Mouse (Mus musculus): ENCODE measurements around the gene Fmo5. TPM values are rescaled to one million over a fixed set of nuclear protein-coding genes. Genes with fewer than 3 reads are reported as not detected.

Gene Fmo5
- 0.66 and 1.0 TPM in 2 replicates for polyA plus RNA-seq (2015; fragmentation: Nextera tagmentation; extraction: Ambion mirVana)

- Histone ChIP-seq H3K4me1 (0 out of 2 replicates have a peak, but pooled peaks cover 6% of the 10 kb centered on the region), H3K9me3 (no peaks in the 10 kb centered on the region), H3K4me2 (replicated peaks) (peak within 1 kb of the TSS; percentile 38), H3K9ac (replicated peaks) (0 out of 2 replicates have a peak within 1 kb of the TSS, but pooled peaks have one; percentile 2), H3K27me3 (no peaks in the 10 kb centered on the region), H3K36me3 (no peaks in the 10 kb centered on the region), H3K27ac (replicated peaks) (no peak within 1 kb of the TSS), H3K4me3 (peak within 1 kb of the TSS; percentile 28)
- peak; percentile 81; the same call in 1 of the 2 replicates for ATAC-seq (replicated peaks)
- WGBS, result 7% methylated on average over 18 of the region's 18 CpGs
These were observed at the start of gene Fmo5 for GRCm38 (mm10) chr3:97628391-97629001. Gene Fmo5, plus strand, starts transcription at chr3:97628804.

DNA sequence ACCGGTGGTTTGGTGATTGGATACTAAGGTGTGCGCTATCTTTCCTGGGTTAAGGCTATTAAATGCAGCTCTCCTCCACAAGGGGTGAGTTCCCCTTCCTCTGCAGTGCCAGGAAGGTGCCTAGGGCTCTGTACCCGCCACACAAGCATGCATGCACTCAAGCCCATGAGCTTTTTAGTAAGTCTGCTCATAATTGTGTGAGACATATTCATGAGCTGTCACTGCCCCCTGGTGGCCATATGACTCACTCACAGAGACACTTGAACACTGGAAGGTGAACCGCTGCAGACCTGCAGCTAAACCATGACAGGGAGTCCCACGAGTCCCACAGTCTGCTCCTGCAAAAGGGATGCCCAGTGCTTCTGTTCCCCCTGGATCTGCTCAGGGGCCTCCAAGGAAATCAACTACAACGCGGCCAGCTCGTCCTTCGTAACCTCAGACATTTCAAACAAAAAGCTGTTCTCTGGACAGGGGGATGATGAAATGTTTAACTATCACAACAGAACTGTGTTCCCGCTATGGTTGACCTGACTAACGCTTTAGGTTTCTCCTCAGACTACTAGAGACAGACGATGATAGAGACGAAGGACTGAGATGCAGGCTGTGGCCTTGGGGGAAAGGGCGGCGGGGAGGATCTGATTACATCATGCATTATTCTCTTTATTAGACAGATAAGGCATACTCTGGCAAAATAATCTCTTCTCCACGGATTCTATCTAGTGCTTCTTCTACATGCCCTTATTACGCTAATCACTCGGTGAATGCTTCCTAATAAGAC, 43.0 kb upstream of the Fmo5 start:
- Histone ChIP-seq H3K4me2 (replicated peaks) (no peak overlapping the region), H3K9me3 (no peaks in the 10 kb centered on the region), H3K36me3 (no peaks in the 10 kb centered on the region), H3K27ac (replicated peaks) (no peak overlapping the region), H3K4me1 (no peaks in the 10 kb centered on the region), H3K9ac (replicated peaks) (no peak overlapping the region), H3K27me3 (no peaks in the 10 kb centered on the region), H3K4me3 (no peak overlapping the region)
- ATAC-seq (replicated peaks), result peak; percentile 93
- 69% methylated on average over 18 of the region's 18 CpGs for WGBS

GRCm38 (mm10) chr3:97587656-97588055, 40.9 kb upstream of the Fmo5 start:
- Histone ChIP-seq H3K27me3 (no peaks in the 10 kb centered on the region), H3K4me2 (replicated peaks) (no peak overlapping the region), H3K9ac (replicated peaks) (no peak overlapping the region), H3K4me1 (no peaks in the 10 kb centered on the region), H3K9me3 (no peaks in the 10 kb centered on the region), H3K27ac (replicated peaks) (no peak overlapping the region), H3K4me3 (no peak overlapping the region), H3K36me3 (no peaks in the 10 kb centered on the region)
- ATAC-seq (replicated peaks), result no peak
- 85% methylated on average over 9 of the region's 9 CpGs for WGBS

GRCm38 (mm10) chr3:97590699-97591098, 37.9 kb upstream of the Fmo5 start:
- 52% methylated on average over 8 of the region's 8 CpGs for WGBS
- H3K27me3 ChIP-seq, result no peaks in the 10 kb centered on the region
- no peak overlapping the region for H3K9ac ChIP-seq (replicated peaks)
- no peak overlapping the region for H3K27ac ChIP-seq (replicated peaks)
- H3K9me3 ChIP-seq, result no peaks in the 10 kb centered on the region
- H3K4me2 ChIP-seq (replicated peaks), result no peak overlapping the region
- ATAC-seq (replicated peaks), result no peak
- no peaks in the 10 kb centered on the region for H3K36me3 ChIP-seq
- no peak overlapping the region for H3K4me3 ChIP-seq
- no peaks in the 10 kb centered on the region for H3K4me1 ChIP-seq

GRCm38 (mm10) chr3:97593089-97593488, 35.5 kb upstream of the Fmo5 start:
- no peak overlapping the region for H3K9ac ChIP-seq (replicated peaks)
- ATAC-seq (replicated peaks), result no peak
- no peak overlapping the region for H3K4me2 ChIP-seq (replicated peaks)
- 95% methylated on average over 5 of the region's 5 CpGs for whole genome bisulfite sequencing
- H3K36me3 ChIP-seq, result no peaks in the 10 kb centered on the region
- no peak overlapping the region for H3K27ac ChIP-seq (replicated peaks)
- no peaks in the 10 kb centered on the region for H3K4me1 ChIP-seq
- H3K27me3 ChIP-seq, result no peaks in the 10 kb centered on the region
- H3K4me3 ChIP-seq, result no peak overlapping the region
- H3K9me3 ChIP-seq, result no peaks in the 10 kb centered on the region

- no peaks in the 10 kb centered on the region for H3K9me3 ChIP-seq
- no peak for ATAC-seq (replicated peaks)
These were observed 34.5 kb upstream of the Fmo5 start for GRCm38 (mm10) chr3:97594140-97594539.

DNA sequence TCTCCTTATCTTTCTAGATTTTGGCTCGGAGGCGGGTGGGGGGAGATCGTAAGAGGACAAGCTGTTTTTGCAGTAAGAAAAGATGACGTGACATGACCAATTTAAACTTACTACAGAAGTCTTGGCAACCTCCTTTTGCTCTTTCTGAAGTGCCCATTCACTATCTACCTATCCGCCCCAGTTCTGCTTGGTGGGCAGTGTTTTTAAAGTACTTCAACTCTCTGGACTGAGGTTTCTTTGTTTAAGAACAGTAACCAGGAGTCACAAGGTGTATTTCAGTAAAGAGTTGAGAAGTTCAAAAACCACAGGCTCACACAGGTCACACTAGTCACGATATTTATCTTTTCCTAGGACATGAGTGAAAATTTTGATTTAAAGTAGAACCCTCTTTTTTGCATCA, 33.5 kb upstream of the Fmo5 start:
- no peak for ATAC-seq (replicated peaks)
- Histone ChIP-seq H3K4me3 (no peak overlapping the region), H3K4me2 (replicated peaks) (no peak overlapping the region), H3K36me3 (no peaks in the 10 kb centered on the region), H3K9me3 (no peaks in the 10 kb centered on the region), H3K27me3 (no peaks in the 10 kb centered on the region), H3K9ac (replicated peaks) (no peak overlapping the region), H3K4me1 (no peaks in the 10 kb centered on the region), H3K27ac (replicated peaks) (no peak overlapping the region)
- WGBS, result 91% methylated on average over 6 of the region's 6 CpGs

More at GRCm38 (mm10) chr3:97594140-97594539, 34.5 kb upstream of the Fmo5 start:
- no peaks in the 10 kb centered on the region for H3K36me3 ChIP-seq
- no peak overlapping the region for H3K4me3 ChIP-seq
- H3K27ac ChIP-seq (replicated peaks), result no peak overlapping the region
- H3K9ac ChIP-seq (replicated peaks), result no peak overlapping the region
- no peaks in the 10 kb centered on the region for H3K27me3 ChIP-seq
- H3K4me1 ChIP-seq, result no peaks in the 10 kb centered on the region
- H3K4me2 ChIP-seq (replicated peaks), result no peak overlapping the region
- 92% methylated on average over 13 of the region's 13 CpGs for WGBS

GRCm38 (mm10) chr3:97596796-97597195, 31.8 kb upstream of the Fmo5 start:
- Histone ChIP-seq H3K4me2 (replicated peaks) (no peak overlapping the region), H3K9ac (replicated peaks) (no peak overlapping the region), H3K27ac (replicated peaks) (no peak overlapping the region), H3K4me1 (no peaks in the 10 kb centered on the region), H3K36me3 (no peaks in the 10 kb centered on the region), H3K4me3 (no peak overlapping the region), H3K27me3 (no peaks in the 10 kb centered on the region), H3K9me3 (no peaks in the 10 kb centered on the region)
- ATAC-seq (replicated peaks), result no peak
- 86% methylated on average over 8 of the region's 8 CpGs for WGBS

DNA sequence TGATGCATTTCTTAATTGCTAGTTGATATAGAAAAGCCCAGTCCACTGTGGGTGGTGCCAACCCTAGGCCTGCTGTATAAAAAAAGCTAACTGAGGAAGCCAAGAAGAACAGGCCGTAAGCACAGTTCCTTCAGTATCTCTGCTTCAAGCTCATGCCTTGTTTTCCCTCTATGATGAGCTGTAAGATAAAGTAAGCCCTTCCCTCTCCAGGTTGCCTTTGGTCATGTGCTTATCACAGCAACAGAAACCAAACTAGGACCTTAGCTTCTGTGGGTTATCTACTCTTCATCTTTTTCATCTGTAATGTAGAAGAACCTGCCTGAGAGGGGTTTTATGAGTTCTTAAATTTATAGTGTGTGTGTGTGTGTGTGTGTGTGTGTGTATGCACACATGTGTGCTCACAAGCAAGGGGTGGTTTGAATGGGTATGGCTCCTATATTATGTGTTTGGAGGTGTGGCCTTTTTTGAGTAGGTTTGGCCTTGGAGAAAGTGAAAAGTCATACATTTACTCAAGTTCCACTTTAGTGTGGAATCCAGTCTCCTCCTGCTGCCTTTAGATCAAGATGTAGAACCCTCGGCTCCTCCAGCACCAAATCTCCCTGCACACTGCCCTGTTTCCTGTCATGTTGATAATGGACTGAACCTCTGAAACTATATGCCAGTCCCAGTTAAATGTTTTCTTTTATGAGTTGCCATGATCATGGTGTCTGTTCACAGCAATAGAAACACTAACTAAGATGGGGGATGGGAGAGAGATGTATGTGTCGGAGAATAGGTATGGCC, 28.4 kb upstream of the Fmo5 start:
- no peak overlapping the region for H3K4me3 ChIP-seq
- no peak for ATAC-seq (replicated peaks)
- H3K27me3 ChIP-seq, result no peaks in the 10 kb centered on the region
- no peaks in the 10 kb centered on the region for H3K9me3 ChIP-seq
- 94% methylated on average over 3 of the region's 3 CpGs for WGBS
- H3K9ac ChIP-seq (replicated peaks), result no peak overlapping the region
- no peak overlapping the region for H3K4me2 ChIP-seq (replicated peaks)
- no peak overlapping the region for H3K27ac ChIP-seq (replicated peaks)
- H3K4me1 ChIP-seq, result no peaks in the 10 kb centered on the region
- H3K36me3 ChIP-seq, result no peaks in the 10 kb centered on the region

DNA sequence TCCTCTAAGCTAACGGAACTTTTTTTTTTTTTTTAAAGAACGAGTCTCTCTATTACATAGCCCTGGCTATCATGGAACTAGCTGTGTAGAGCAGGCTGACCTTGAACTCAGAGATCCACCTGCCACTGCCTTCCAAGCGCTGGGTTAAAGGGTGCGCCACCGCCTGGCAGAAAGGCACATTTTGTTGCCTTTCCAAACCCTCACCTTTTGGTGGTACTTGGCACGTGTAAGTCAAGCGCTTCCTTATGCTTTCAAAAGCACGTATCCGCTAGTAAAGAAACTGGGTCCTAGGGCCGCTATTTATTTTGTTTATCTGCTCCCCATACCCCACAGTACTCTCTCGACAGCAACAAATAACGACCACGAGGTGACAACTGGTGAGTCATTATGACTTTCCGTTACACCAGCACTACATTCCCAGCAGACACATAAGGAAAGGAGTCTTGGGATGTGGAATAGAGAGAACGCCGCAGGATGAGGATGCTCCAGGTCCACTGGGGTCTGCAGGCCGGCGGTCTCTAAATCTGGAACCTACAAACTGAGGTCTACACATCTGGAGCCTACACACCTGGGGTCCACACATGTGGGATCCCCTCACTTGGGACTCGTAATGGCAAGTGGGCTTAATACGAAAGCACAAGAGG, 19.3 kb upstream of the Fmo5 start:
- peak overlapping the region; percentile 48 for H3K4me2 ChIP-seq (replicated peaks)
- H3K4me1 ChIP-seq, result peaks cover 10% of the 10 kb centered on the region
- no peaks in the 10 kb centered on the region for H3K9me3 ChIP-seq
- WGBS, result 2% methylated on average over 20 of the region's 20 CpGs
- H3K4me3 ChIP-seq, result peak overlapping the region; percentile 77
- no peaks in the 10 kb centered on the region for H3K27me3 ChIP-seq
- peak overlapping the region; percentile 90 for H3K9ac ChIP-seq (replicated peaks)
- ATAC-seq (replicated peaks), result no peak; the same call in 1 of the 2 replicates
- H3K36me3 ChIP-seq, result no peaks in the 10 kb centered on the region
- H3K27ac ChIP-seq (replicated peaks), result peak overlapping the region; percentile 90

- H3K4me2 ChIP-seq (replicated peaks), result peak within 1 kb of the TSS; percentile 48
- ATAC-seq (replicated peaks), result peak; percentile 97
- under 1% methylated on average over 56 of the region's 56 CpGs for WGBS
- H3K4me1 ChIP-seq, result peaks cover 10% of the 10 kb centered on the region
- peak within 1 kb of the TSS; percentile 77 for H3K4me3 ChIP-seq
- no peaks in the 10 kb centered on the region for H3K9me3 ChIP-seq
- no peaks in the 10 kb centered on the region for H3K36me3 ChIP-seq
- H3K27me3 ChIP-seq, result no peaks in the 10 kb centered on the region
- peak within 1 kb of the TSS; percentile 90 for H3K27ac ChIP-seq (replicated peaks)
- H3K9ac ChIP-seq (replicated peaks), result peak within 1 kb of the TSS; percentile 90
These were observed 18.7 kb upstream of the Fmo5 start, which contains the start of gene Chd1l for GRCm38 (mm10) chr3:97609845-97610410. Gene Chd1l, minus strand, starts transcription at chr3:97610203.

Data from forebrain, embryonic 15.5 days (tissue).